Mouse (Mus musculus): ENCODE results near the gene Ptbp1. TPM values are rescaled to one million over a fixed set of nuclear protein-coding genes. Genes with fewer than 3 reads are reported as not detected.

Ptbp1 gene
- polyA plus RNA-seq, 1 experiment = 285 TPM

DNA sequence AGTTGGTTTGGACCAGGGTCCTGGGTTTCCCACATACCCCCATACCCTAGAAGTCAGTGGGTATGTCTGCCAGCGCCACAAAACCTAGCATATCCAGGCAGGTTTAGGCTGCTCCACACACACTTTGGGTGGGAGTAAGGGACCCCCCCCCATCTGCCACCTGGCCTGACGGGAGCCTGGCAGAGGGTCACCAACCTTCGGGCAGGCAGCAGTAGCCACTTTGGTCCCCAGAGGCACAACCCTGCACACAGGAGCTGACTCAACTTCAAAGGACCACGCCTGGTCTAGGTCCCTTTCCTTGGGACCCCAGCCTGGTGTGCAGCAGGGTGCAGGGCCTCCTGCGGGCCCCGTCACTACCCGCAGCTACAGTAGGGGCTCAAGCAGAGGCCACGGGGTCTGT, 34.0 kb upstream of the Ptbp1 start:
- Histone ChIP-seq H3K27ac (ENCODE audit: insufficient read depth, low read depth, low read length) (peak overlapping the region; percentile 71), H3K36me3 (ENCODE audit: control insufficient read depth, insufficient read depth, low read length) (peaks cover 7% of the 10 kb centered on the region; the same call in 1 of the 2 replicates), H3K4me3 (ENCODE audit: low read depth, low read length) (peak overlapping the region; percentile 86), H3K4me1 (ENCODE audit: control insufficient read depth, insufficient read depth, insufficient read length, low read length) (peaks cover 39% of the 10 kb centered on the region), H3K27me3 (ENCODE audit: control insufficient read depth, insufficient read depth, low read length) (no peaks in the 10 kb centered on the region)
- TF ChIP-seq POLR2A (IDR thresholded peaks at IDR 0.05; ENCODE audit: low read depth, low read length) = no peak
- TF ChIP-seq CTCF (IDR thresholded peaks at IDR 0.05; ENCODE audit: extremely low read depth, insufficient read length, insufficient replicate concordance, low read depth, low read length) = no peak
- WGBS = 43% methylated on average over 8 of the region's 8 CpGs

DNA sequence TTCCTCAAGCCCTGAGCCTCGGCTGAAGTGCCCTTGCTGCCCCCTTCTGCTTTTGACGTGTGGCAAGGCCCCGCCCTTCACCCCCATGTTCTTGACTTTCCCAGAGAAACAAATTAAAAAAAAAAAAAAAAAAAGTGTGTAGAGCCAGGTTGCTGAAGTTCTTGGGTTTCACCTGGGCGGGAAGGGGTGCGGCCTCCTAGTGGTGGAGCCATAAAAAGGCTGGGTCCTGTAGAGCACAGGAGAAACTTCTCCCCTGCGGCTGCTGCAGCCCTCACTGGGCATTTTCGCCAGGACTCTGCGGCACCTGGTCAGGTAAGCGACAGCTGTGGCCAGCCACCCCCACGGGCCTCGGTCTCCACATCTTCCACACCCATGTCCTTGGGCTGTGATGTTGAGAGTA, 33.4 kb upstream of the Ptbp1 start, which contains the start of gene Misp:
Gene Misp (plus strand): TSS at position 208 of the 400 bp plus-strand sequence.
- H3K4me3 ChIP-seq (ENCODE audit: low read depth, low read length) = peak within 1 kb of the TSS; percentile 86
- WGBS = 22% methylated on average over 11 of the region's 11 CpGs
- H3K4me1 ChIP-seq (ENCODE audit: control insufficient read depth, insufficient read depth, insufficient read length, low read length) = peaks cover 41% of the 10 kb centered on the region
- H3K27ac ChIP-seq (ENCODE audit: insufficient read depth, low read depth, low read length) = peak within 1 kb of the TSS; percentile 98
- TF ChIP-seq CTCF (IDR thresholded peaks at IDR 0.05; ENCODE audit: extremely low read depth, insufficient read length, insufficient replicate concordance, low read depth, low read length) = peak; percentile 42; the same call in 1 of the 2 replicates
- TF ChIP-seq POLR2A (IDR thresholded peaks at IDR 0.05; ENCODE audit: low read depth, low read length) = peak; percentile 99
- no peaks in the 10 kb centered on the region for H3K27me3 ChIP-seq (ENCODE audit: control insufficient read depth, insufficient read depth, low read length)
- H3K36me3 ChIP-seq (ENCODE audit: control insufficient read depth, insufficient read depth, low read length) = peaks cover 11% of the 10 kb centered on the region

DNA sequence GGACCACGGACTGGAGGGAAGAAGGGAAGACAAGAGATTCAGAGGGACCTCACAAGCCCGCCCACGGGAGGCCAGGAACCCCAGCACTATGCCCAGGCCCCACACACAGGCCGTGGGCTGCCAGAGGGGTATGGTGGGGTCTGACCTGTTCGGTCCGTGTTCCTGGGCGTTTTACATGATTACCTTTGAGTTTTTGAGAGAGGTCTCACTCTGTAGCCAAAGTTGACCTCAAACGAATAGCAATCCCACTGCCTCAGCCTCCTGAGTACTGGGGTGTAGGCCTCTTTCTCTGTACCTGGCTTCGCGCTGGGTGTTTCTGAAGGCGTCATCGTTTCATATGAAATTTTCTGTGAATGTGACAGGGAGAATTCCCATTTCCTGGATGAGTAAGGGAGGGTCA, 32.5 kb upstream of the Ptbp1 start:
- Histone ChIP-seq H3K36me3 (ENCODE audit: control insufficient read depth, insufficient read depth, low read length) (peaks cover 21% of the 10 kb centered on the region), H3K27ac (ENCODE audit: insufficient read depth, low read depth, low read length) (peak overlapping the region; percentile 98), H3K4me3 (ENCODE audit: low read depth, low read length) (peak overlapping the region; percentile 86), H3K4me1 (ENCODE audit: control insufficient read depth, insufficient read depth, insufficient read length, low read length) (peaks cover 40% of the 10 kb centered on the region), H3K27me3 (ENCODE audit: control insufficient read depth, insufficient read depth, low read length) (no peaks in the 10 kb centered on the region)
- TF ChIP-seq POLR2A (IDR thresholded peaks at IDR 0.05; ENCODE audit: low read depth, low read length) (no peak), CTCF (IDR thresholded peaks at IDR 0.05; ENCODE audit: extremely low read depth, insufficient read length, insufficient replicate concordance, low read depth, low read length) (no peak)
- WGBS = 29% methylated on average over 12 of the region's 12 CpGs

DNA sequence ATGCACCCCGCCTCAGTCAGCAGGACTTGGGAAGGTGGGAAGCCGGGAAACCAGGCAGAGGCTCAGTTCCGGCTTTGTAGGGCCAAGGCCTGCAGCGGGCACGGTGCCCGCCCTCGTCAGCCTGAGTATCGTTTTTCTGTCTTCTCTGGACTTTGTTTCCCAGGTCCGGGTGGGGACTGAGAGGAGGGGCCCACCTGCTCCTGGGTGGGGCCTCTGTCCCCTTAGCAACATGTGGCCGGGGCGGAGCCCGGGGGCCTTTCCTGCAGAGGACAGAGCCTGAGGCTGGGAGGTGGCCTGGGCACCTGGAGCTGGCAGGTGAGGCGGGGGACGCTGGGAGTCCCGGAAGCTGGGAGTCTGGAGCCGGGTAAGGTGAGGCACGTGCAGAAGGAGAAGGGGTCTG, 31.9 kb upstream of the Ptbp1 start:
- TF ChIP-seq POLR2A (IDR thresholded peaks at IDR 0.05; ENCODE audit: low read depth, low read length) (peak; percentile 90), CTCF (IDR thresholded peaks at IDR 0.05; ENCODE audit: extremely low read depth, insufficient read length, insufficient replicate concordance, low read depth, low read length) (no peak)
- Histone ChIP-seq H3K4me3 (ENCODE audit: low read depth, low read length) (peak overlapping the region; percentile 86), H3K27me3 (ENCODE audit: control insufficient read depth, insufficient read depth, low read length) (no peaks in the 10 kb centered on the region), H3K36me3 (ENCODE audit: control insufficient read depth, insufficient read depth, low read length) (peaks cover 27% of the 10 kb centered on the region), H3K4me1 (ENCODE audit: control insufficient read depth, insufficient read depth, insufficient read length, low read length) (peaks cover 41% of the 10 kb centered on the region), H3K27ac (ENCODE audit: insufficient read depth, low read depth, low read length) (peak overlapping the region; percentile 99)
- 17% methylated on average over 17 of the region's 17 CpGs for WGBS

- Histone ChIP-seq H3K27me3 (ENCODE audit: control insufficient read depth, insufficient read depth, low read length) (no peaks in the 10 kb centered on the region), H3K27ac (ENCODE audit: insufficient read depth, low read depth, low read length) (peak overlapping the region; percentile 99), H3K4me3 (ENCODE audit: low read depth, low read length) (peak overlapping the region; percentile 70), H3K4me1 (ENCODE audit: control insufficient read depth, insufficient read depth, insufficient read length, low read length) (peaks cover 43% of the 10 kb centered on the region), H3K36me3 (ENCODE audit: control insufficient read depth, insufficient read depth, low read length) (peaks cover 33% of the 10 kb centered on the region)
- WGBS = 16% methylated on average over 6 of the region's 6 CpGs
- no peak for TF ChIP-seq CTCF (IDR thresholded peaks at IDR 0.05; ENCODE audit: extremely low read depth, insufficient read length, insufficient replicate concordance, low read depth, low read length)
- peak; percentile 63; the same call in 1 of the 2 replicates for TF ChIP-seq POLR2A (IDR thresholded peaks at IDR 0.05; ENCODE audit: low read depth, low read length)
Measured at GRCm38 (mm10) chr10:79823011-79823410, 31.2 kb upstream of the Ptbp1 start.

- Histone ChIP-seq H3K27me3 (ENCODE audit: control insufficient read depth, insufficient read depth, low read length) (no peaks in the 10 kb centered on the region), H3K27ac (ENCODE audit: insufficient read depth, low read depth, low read length) (peak overlapping the region; percentile 99), H3K4me1 (ENCODE audit: control insufficient read depth, insufficient read depth, insufficient read length, low read length) (peaks cover 35% of the 10 kb centered on the region), H3K36me3 (ENCODE audit: control insufficient read depth, insufficient read depth, low read length) (peaks cover 47% of the 10 kb centered on the region), H3K4me3 (ENCODE audit: low read depth, low read length) (peak overlapping the region; percentile 70)
- 8% methylated on average over 6 of the region's 6 CpGs for WGBS
- TF ChIP-seq CTCF (IDR thresholded peaks at IDR 0.05; ENCODE audit: extremely low read depth, insufficient read length, insufficient replicate concordance, low read depth, low read length) = no peak
- TF ChIP-seq POLR2A (IDR thresholded peaks at IDR 0.05; ENCODE audit: low read depth, low read length) = no peak
Measured at GRCm38 (mm10) chr10:79824413-79824812, 29.8 kb upstream of the Ptbp1 start.

DNA sequence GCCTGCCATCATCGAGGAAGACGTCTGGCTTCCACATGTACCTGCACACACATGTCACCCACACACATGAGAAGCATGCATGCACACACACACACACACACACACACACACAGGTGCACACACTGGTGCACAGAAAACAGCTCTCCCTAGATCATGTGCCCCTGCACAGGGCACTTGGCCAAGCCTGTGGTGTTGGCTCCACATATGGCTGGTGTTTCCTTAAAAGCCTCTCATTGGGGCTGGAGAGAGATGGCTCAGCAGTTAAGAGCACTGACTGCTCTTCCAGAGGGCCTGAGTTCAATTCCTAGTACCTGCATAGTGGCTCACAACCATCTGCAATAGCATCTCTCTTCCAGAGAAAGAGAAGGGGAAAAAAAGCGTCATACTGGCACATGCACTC, 22.6 kb upstream of the Ptbp1 start:
- WGBS = 80% methylated on average over 3 of the region's 3 CpGs
- Histone ChIP-seq H3K4me3 (ENCODE audit: low read depth, low read length) (no peak overlapping the region), H3K36me3 (ENCODE audit: control insufficient read depth, insufficient read depth, low read length) (peaks cover 55% of the 10 kb centered on the region), H3K27me3 (ENCODE audit: control insufficient read depth, insufficient read depth, low read length) (no peaks in the 10 kb centered on the region), H3K27ac (ENCODE audit: insufficient read depth, low read depth, low read length) (no peak overlapping the region), H3K4me1 (ENCODE audit: control insufficient read depth, insufficient read depth, insufficient read length, low read length) (peaks cover 29% of the 10 kb centered on the region)
- TF ChIP-seq POLR2A (IDR thresholded peaks at IDR 0.05; ENCODE audit: low read depth, low read length) = no peak
- TF ChIP-seq CTCF (IDR thresholded peaks at IDR 0.05; ENCODE audit: extremely low read depth, insufficient read length, insufficient replicate concordance, low read depth, low read length) = no peak
